Mouse (Mus musculus): ENCODE results near the gene Zfp664. TPM values are rescaled to one million over a fixed set of nuclear protein-coding genes. Genes with fewer than 3 reads are reported as not detected.

Zfp664 gene
- polyA plus RNA-seq, 1 experiment: 24.7 TPM

GRCm38 (mm10) chr5:124912946-124913933 lies 50.7 kb downstream of the Zfp664 start:
- no peaks in the 10 kb centered on the region for H3K4me1 ChIP-seq (ENCODE audit: control insufficient read depth, insufficient read depth, low read length)

GRCm38 (mm10) chr5:124919798-124920197 lies 57.3 kb downstream of the Zfp664 start:
- TF ChIP-seq POLR2A (IDR thresholded peaks at IDR 0.05; ENCODE audit: borderline replicate concordance, low read depth, low read length) (no peak), CTCF (IDR thresholded peaks at IDR 0.05; ENCODE audit: low read depth, low read length) (no peak)
- no peak overlapping the region for H3K27ac ChIP-seq (ENCODE audit: insufficient read depth, low read depth, low read length)
- H3K4me3 ChIP-seq (ENCODE audit: insufficient read depth, low read length): no peak overlapping the region
- H3K4me1 ChIP-seq (ENCODE audit: control insufficient read depth, insufficient read depth, low read length): peaks cover 14% of the 10 kb centered on the region

More at GRCm38 (mm10) chr5:124912946-124913933, 50.7 kb downstream of the Zfp664 start:
- H3K4me3 ChIP-seq (ENCODE audit: insufficient read depth, low read length): no peak overlapping the region
- no peak overlapping the region for H3K27ac ChIP-seq (ENCODE audit: insufficient read depth, low read depth, low read length)
- TF ChIP-seq POLR2A (IDR thresholded peaks at IDR 0.05; ENCODE audit: borderline replicate concordance, low read depth, low read length) (no peak), CTCF (IDR thresholded peaks at IDR 0.05; ENCODE audit: low read depth, low read length) (no peak)

GRCm38 (mm10) chr5:124921410-124921809 lies 58.9 kb downstream of the Zfp664 start:
- no peak for TF ChIP-seq CTCF (IDR thresholded peaks at IDR 0.05; ENCODE audit: low read depth, low read length)
- TF ChIP-seq POLR2A (IDR thresholded peaks at IDR 0.05; ENCODE audit: borderline replicate concordance, low read depth, low read length): no peak

GRCm38 (mm10) chr5:124922356-124923352 lies 60.2 kb downstream of the Zfp664 start:
- Histone ChIP-seq H3K4me3 (ENCODE audit: insufficient read depth, low read length) (no peak overlapping the region), H3K4me1 (ENCODE audit: control insufficient read depth, insufficient read depth, low read length) (peaks cover 14% of the 10 kb centered on the region), H3K27ac (ENCODE audit: insufficient read depth, low read depth, low read length) (no peak overlapping the region)
- TF ChIP-seq CTCF (IDR thresholded peaks at IDR 0.05; ENCODE audit: low read depth, low read length) (no peak), POLR2A (IDR thresholded peaks at IDR 0.05; ENCODE audit: borderline replicate concordance, low read depth, low read length) (no peak)

More at GRCm38 (mm10) chr5:124921410-124921809, 58.9 kb downstream of the Zfp664 start:
- no peak overlapping the region for H3K27ac ChIP-seq (ENCODE audit: insufficient read depth, low read depth, low read length)
- H3K4me1 ChIP-seq (ENCODE audit: control insufficient read depth, insufficient read depth, low read length): peaks cover 14% of the 10 kb centered on the region
- no peak overlapping the region for H3K4me3 ChIP-seq (ENCODE audit: insufficient read depth, low read length)

- no peak overlapping the region for H3K27ac ChIP-seq (ENCODE audit: insufficient read depth, low read depth, low read length)
- TF ChIP-seq POLR2A (IDR thresholded peaks at IDR 0.05; ENCODE audit: borderline replicate concordance, low read depth, low read length): no peak
- TF ChIP-seq CTCF (IDR thresholded peaks at IDR 0.05; ENCODE audit: low read depth, low read length): no peak
- H3K4me3 ChIP-seq (ENCODE audit: insufficient read depth, low read length): no peak overlapping the region
- peaks cover 4% of the 10 kb centered on the region; the same call in 1 of the 2 replicates for H3K4me1 ChIP-seq (ENCODE audit: control insufficient read depth, insufficient read depth, low read length)
Measured at GRCm38 (mm10) chr5:124929425-124930054, 67.0 kb downstream of the Zfp664 start.

GRCm38 (mm10) chr5:124930055-124930439 lies 67.6 kb downstream of the Zfp664 start:
- TF ChIP-seq CTCF (IDR thresholded peaks at IDR 0.05; ENCODE audit: low read depth, low read length) (peak; percentile 22; the same call in 1 of the 2 replicates), POLR2A (IDR thresholded peaks at IDR 0.05; ENCODE audit: borderline replicate concordance, low read depth, low read length) (no peak)
- H3K4me1 ChIP-seq (ENCODE audit: control insufficient read depth, insufficient read depth, low read length): peaks cover 4% of the 10 kb centered on the region; the same call in 1 of the 2 replicates
- no peak overlapping the region for H3K27ac ChIP-seq (ENCODE audit: insufficient read depth, low read depth, low read length)
- H3K4me3 ChIP-seq (ENCODE audit: insufficient read depth, low read length): no peak overlapping the region

GRCm38 (mm10) chr5:124930603-124931002 lies 68.1 kb downstream of the Zfp664 start:
- Histone ChIP-seq H3K4me1 (ENCODE audit: control insufficient read depth, insufficient read depth, low read length) (peaks cover 4% of the 10 kb centered on the region; the same call in 1 of the 2 replicates), H3K27ac (ENCODE audit: insufficient read depth, low read depth, low read length) (no peak overlapping the region), H3K4me3 (ENCODE audit: insufficient read depth, low read length) (no peak overlapping the region)
- no peak for TF ChIP-seq POLR2A (IDR thresholded peaks at IDR 0.05; ENCODE audit: borderline replicate concordance, low read depth, low read length)
- no peak for TF ChIP-seq CTCF (IDR thresholded peaks at IDR 0.05; ENCODE audit: low read depth, low read length)

GRCm38 (mm10) chr5:124931076-124931475 lies 68.6 kb downstream of the Zfp664 start:
- no peak for TF ChIP-seq CTCF (IDR thresholded peaks at IDR 0.05; ENCODE audit: low read depth, low read length)
- TF ChIP-seq POLR2A (IDR thresholded peaks at IDR 0.05; ENCODE audit: borderline replicate concordance, low read depth, low read length): no peak
- H3K4me3 ChIP-seq (ENCODE audit: insufficient read depth, low read length): no peak overlapping the region
- H3K27ac ChIP-seq (ENCODE audit: insufficient read depth, low read depth, low read length): no peak overlapping the region
- peaks cover 4% of the 10 kb centered on the region; the same call in 1 of the 2 replicates for H3K4me1 ChIP-seq (ENCODE audit: control insufficient read depth, insufficient read depth, low read length)

GRCm38 (mm10) chr5:124934558-124934957 lies 72.1 kb downstream of the Zfp664 start:
- Histone ChIP-seq H3K4me1 (ENCODE audit: control insufficient read depth, insufficient read depth, low read length) (peaks cover 4% of the 10 kb centered on the region; the same call in 1 of the 2 replicates), H3K27ac (ENCODE audit: insufficient read depth, low read depth, low read length) (no peak overlapping the region), H3K4me3 (ENCODE audit: insufficient read depth, low read length) (no peak overlapping the region)
- TF ChIP-seq POLR2A (IDR thresholded peaks at IDR 0.05; ENCODE audit: borderline replicate concordance, low read depth, low read length) (no peak), CTCF (IDR thresholded peaks at IDR 0.05; ENCODE audit: low read depth, low read length) (no peak)

All from bone marrow macrophage, adult 2 months (primary cell).